Mouse (Mus musculus): Measurements from ENCODE around the gene Fam171a2.

The Fam171a2 gene

DNA sequence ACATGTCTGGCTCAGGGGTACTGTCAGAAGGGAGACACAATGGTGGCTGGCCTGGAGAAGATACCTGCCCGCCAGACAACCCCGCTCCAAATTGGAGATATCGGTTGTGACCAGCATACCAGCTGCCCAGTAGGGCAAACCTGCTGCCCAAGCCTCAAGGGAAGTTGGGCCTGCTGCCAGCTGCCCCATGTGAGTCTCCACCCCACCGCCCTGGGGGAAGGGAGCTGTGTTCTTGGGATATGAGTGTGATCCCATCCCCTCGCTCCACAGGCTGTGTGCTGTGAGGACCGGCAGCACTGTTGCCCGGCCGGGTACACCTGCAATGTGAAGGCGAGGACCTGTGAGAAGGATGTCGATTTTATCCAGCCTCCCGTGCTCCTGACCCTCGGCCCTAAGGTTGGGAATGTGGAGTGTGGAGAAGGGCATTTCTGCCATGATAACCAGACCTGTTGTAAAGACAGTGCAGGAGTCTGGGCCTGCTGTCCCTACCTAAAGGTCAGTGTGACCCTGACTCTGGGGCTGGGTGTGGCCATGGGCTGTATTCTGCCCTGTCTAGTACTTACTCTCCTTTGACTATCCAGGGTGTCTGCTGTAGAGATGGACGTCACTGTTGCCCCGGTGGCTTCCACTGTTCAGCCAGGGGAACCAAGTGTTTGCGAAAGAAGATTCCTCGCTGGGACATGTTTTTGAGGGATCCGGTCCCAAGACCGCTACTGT is 11.6 kb downstream of the Fam171a2 start:
- DNase-seq (ENCODE audit: low read depth, low spot score), result no peak

- no peak for DNase-seq (ENCODE audit: low read depth, low spot score)
Observed at GRCm38 (mm10) chr11:102434816-102435705, 12.4 kb downstream of the Fam171a2 start.

DNA sequence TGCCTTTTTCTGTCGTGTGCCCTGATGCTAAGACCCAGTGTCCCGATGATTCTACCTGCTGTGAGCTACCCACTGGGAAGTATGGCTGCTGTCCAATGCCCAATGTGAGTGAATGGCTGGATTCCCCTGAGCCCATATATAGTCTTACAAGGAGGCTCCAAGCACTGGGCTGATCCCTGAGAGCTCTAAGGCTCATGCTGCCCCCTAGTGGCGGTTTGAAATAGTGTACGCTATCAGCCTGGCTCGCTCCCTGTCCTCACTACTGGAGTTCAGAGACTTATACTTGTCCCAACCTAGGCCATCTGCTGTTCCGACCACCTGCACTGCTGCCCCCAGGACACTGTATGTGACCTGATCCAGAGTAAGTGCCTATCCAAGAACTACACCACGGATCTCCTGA is 13.1 kb downstream of the Fam171a2 start:
- peak; percentile 91 for DNase-seq (ENCODE audit: low read depth, low spot score)

- DNase-seq (ENCODE audit: low read depth, low spot score), result no peak
Observed at GRCm38 (mm10) chr11:102433866-102434265, 13.6 kb downstream of the Fam171a2 start.

DNA sequence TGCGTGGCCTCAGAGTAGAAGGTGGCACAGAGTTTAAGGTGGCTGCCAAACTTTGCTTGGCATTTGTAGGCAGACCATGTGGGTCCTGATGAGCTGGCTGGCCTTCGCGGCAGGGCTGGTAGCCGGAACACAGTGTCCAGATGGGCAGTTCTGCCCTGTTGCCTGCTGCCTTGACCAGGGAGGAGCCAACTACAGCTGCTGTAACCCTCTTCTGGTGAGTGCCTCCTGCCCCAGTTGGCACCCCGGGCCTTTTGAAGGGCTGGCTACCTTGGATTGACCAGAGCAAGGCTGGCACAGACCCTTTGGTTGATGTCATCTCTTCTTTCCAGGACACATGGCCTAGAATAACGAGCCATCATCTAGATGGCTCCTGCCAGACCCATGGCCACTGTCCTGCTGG is 14.6 kb downstream of the Fam171a2 start:
- no peak for DNase-seq (ENCODE audit: low read depth, low spot score)

- no peak for DNase-seq (ENCODE audit: low read depth, low spot score)
Observed at GRCm38 (mm10) chr11:102432115-102432843, 15.2 kb downstream of the Fam171a2 start.

DNA sequence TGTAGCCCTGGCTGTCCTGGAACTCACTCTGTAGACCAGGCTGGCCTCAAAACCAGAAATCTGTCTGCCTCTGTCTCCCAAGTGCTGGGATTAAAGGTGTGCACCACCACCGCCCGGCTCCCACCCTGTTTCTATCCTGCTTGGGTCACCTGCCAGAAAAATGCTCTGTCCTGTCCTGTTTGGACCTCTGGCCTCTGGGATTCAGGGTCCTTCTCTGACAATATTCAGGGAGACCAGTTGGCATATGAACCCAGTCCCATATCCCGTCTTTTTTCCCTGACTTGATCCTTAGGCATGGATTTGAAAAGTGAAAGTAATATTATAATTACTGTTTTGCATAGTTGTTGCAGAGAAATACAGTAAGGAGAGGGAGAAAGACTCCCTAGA is 15.8 kb downstream of the Fam171a2 start:
- no peak for DNase-seq (ENCODE audit: low read depth, low spot score)

DNA sequence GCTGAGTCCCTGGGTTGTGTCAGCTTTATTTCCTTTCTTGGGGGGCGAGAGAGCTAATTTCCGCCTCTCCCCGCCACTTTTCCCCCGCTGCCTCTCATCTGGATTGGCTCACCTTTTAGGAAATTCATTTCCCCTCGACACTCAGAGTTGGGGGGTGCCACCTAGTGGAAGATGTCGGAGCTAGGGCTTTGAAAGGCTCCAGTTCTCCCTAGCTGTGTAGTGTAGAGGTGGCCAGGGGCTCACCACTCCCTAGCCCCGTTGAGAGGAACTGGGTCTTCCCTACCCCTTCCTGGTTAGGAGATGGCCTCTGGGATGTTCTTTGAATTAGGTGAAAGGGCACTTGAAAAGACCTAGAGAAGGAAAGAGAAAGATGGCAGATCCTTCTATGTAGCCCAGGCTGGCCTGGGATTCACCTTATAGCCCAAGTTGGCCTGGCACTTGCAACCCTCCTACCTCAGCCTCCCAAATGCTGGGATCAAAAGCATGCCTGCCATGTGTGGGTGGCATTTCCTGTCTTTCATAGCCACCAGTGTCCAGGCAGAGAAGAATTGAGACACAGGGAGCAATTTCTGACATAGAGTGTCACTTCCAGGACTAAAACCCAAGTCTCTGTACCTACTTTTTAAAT is 16.4 kb downstream of the Fam171a2 start:
- DNase-seq (ENCODE audit: low read depth, low spot score), result peak; percentile 84

DNA sequence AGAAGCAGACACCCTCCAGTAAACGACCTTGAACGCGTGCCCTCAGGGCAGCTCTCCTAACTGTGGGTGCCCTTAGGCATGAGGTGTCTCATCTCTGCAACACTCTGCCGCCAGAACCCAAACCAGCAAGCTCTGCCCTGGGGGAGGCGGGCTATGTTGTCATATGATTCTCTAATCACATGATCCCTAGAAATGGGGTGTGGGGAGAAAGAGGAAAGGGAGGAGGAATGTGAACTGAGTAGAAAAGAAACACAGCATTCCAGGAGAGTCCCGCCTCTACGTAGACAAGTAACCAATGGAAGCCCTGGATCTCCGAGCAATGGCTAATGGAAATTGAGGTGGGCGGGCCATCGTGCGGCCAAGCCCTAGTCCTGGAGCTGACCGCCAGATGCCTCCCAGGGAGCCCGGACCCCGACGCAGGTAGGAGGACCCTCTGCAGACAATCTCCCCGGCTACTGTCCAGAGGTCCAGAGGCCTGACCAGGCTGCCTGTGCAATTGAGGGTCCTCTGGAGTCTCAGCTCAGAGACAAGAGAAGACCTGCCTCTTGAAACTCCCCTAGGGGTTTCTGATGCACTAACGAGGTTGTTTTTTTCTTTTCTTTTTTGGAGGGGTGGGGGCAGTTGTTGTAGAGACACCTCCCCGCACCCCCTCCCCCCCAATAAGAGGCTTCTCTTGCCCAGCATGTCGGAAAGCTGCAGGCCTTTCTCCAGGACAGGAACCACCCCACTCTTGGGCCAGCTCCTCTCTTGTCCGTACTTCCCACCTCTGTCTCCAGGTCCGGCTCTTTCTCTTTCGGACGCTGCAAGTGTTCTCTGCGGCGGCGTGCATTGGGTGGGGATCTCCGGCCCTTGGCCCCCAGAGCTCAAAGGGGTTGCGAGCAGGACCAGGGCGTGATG is 17.1 kb downstream of the Fam171a2 start, which contains the start of gene Grn:
TSS of gene Grn (plus strand) at position 195 of the 897 bp plus-strand sequence.
- DNase-seq (ENCODE audit: low read depth, low spot score), result peak; percentile 94

- no peak for DNase-seq (ENCODE audit: low read depth, low spot score)
Observed at GRCm38 (mm10) chr11:102429551-102429950, 17.9 kb downstream of the Fam171a2 start.

DNA sequence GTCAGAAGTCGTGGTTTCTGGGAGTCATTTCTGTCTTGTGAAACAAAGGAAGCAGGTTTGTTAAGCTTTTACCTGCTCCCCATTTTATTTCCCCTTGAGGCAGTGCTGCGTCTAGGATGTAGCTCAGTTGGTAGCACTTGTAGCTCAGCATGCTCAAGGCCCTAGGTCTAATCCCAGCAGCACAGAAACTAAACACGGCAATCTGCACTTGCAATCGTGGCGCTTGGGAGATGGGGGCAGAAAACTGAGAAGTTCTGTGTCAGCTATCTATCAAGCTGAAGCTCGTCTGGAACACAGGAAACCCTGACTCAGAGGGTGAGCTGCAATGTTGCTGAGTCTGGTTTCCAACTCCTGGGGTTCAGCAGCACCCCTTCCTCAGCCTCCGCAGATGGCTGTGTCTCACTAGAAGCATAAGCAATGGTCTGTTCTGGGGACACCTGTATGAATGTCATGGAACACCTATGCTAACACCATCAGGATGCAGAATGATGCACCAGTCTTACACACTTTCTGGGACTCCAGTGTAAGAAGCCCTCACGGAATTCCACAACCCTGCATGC is 18.4 kb downstream of the Fam171a2 start:
- no peak for DNase-seq (ENCODE audit: low read depth, low spot score)

DNA sequence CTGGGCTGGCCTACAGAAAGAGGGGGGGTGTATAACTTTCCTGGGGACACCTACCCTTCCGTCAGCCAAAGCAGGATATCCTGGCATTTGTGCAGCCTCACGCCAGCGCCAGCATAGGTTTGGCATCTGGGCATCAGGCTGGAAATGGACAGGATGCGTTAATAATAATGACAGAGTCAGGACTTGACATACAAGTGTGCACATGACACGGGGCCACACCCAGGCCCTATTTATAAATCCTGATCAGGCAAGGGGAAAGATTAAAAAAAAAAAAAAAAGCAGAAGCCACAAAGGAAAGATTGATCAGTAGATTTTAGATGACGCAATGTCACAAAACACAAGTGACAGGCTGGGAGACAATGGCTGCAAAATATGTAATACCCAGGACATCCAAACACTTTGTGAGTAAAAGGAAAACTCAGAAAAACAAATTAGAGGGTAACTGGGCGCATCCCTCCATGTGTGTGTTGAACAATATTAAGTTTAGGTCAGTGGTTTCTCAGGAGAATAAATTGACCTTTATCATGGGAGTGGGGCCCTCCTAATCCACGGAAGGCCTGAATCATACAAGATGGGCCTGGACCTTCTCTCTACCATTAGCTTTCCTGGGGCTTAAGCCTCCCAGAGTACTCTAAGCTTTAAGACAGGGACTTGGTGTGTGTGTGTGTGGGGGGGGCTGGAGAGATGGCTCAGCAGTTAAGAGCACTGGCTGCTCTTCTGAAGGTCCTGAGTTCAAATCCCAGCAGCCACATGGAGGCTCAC is 21.7 kb downstream of the Fam171a2 start:
- no peak for DNase-seq (ENCODE audit: low read depth, low spot score)

- no peak for DNase-seq (ENCODE audit: low read depth, low spot score)
Observed at GRCm38 (mm10) chr11:102424666-102425065, 22.8 kb downstream of the Fam171a2 start.

- no peak for DNase-seq (ENCODE audit: low read depth, low spot score)
Observed at GRCm38 (mm10) chr11:102421559-102421958, 25.9 kb downstream of the Fam171a2 start.

DNA sequence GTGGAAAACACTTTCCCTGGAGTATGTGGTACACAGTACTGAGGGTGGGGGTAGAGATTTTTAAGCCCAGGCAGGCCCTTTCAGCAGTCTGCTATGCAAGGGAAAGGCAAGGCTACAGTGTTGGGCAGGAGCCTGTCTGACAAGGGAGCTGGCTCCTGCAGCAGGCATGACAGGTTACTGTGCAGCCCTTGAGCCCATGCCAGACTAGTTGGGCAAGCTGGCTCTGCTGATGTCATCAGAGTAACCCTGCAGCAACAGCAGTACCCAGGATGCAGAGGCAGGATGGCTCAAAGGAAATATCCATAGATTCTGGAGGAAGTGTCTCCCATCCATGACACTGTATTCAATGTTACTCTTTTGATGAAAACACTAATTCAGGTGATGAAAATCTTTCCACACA is 28.6 kb downstream of the Fam171a2 start:
- DNase-seq (ENCODE audit: low read depth, low spot score), result no peak

GRCm38 (mm10) chr11:102417160-102417559 is 30.3 kb downstream of the Fam171a2 start:
- no peak for DNase-seq (ENCODE audit: low read depth, low spot score)

DNA sequence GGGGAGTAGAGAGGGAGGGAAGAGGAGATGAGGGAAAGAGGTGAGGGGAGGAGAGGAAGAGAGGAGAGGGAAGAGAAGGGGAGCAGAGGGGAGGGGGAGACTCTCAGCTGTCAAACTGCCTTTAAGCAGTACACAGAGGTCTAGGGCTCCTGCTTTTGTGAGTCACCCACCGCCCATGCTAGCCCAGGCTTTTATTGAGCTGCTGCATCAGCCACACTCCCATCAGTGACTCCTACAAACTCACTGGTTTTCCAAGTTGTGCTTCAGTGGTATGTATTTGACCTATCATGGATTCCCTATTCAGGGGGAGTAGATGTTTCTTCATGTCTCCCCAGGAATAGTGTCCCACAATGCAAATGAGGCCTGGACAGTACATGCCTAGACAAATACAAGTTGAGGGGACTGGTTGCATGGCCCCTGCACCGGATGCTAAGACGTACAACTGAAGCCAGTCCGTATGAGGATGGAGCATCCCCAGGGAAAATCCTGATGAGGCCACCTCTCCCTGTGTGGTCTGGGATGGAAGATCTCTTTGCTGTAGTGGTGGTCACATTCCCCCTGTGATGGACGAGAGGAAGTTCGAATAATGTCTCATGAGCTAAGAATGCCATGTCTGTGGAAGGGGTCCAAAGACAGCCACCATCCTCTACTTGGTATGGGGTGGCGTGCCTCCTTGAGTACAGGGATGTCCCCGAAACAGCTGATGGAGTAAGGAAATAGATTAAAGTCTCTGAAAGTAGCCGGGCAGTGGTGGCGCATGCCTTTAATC is 32.3 kb downstream of the Fam171a2 start:
- DNase-seq (ENCODE audit: low read depth, low spot score), result no peak

GRCm38 (mm10) chr11:102413059-102413458 is 34.4 kb downstream of the Fam171a2 start:
- DNase-seq (ENCODE audit: low read depth, low spot score), result no peak

GRCm38 (mm10) chr11:102411704-102412103 is 35.8 kb downstream of the Fam171a2 start:
- DNase-seq (ENCODE audit: low read depth, low spot score), result peak; percentile 92

All from mesoderm, embryonic 11.5 days (tissue).